Mouse (Mus musculus) kidney, postnatal 0 days (tissue): Measurements from ENCODE around the gene Scamp4. TPM values are rescaled to one million over a fixed set of nuclear protein-coding genes. Genes with fewer than 3 reads are reported as not detected.
A peak's percentile ranks its signal among the peaks of the same experiment; 100 is the strongest.

Experiments used
- ATAC-seq: fragments of 200-750 bp; cut with Nextera tagmentation; replicated peaks from 2 replicates; pipeline ENCODE4 v1.8.0; 2017; ENCODE audit warnings: low read depth, moderate number of reproducible peaks, moderate TSS enrichment, moderate library complexity; ENCODE audit not compliant: low FRiP score
- DNase-seq: peaks from one replicate; pipeline ENCODE4 v3.0.0-alpha.2; 2016; ENCODE audit warnings: low spot score
- H3K27ac ChIP-seq: fragments of 300-500 bp; sonication (generic); 2 replicates; pipeline ENCODE4 v1.5.1; 2014; ENCODE audit warnings: mild to moderate bottlenecking
- H3K27me3 ChIP-seq: fragments of 300-500 bp; sonication (generic); 2 replicates; pipeline ENCODE4 v1.6.1; 2014; ENCODE audit warnings: low read length, mixed read lengths; ENCODE audit not compliant: insufficient read depth
- H3K36me3 ChIP-seq: fragments of 300-500 bp; sonication (generic); 2 replicates; pipeline ENCODE4 v1.6.1; 2014; ENCODE audit warnings: low read length, mixed read lengths; ENCODE audit not compliant: insufficient read depth
- H3K4me1 ChIP-seq: fragments of 300-500 bp; sonication (generic); replicated peaks from 2 replicates; pipeline ENCODE4 v1.6.1; 2014; ENCODE audit warnings: antibody characterized with exemption, low read length, mixed read lengths; ENCODE audit not compliant: insufficient read depth
- H3K4me2 ChIP-seq: fragments of 300-500 bp; sonication (generic); 2 replicates; pipeline ENCODE4 v1.6.1; 2014; ENCODE audit warnings: mild to moderate bottlenecking, low read length, moderate library complexity, mixed read lengths
- H3K4me3 ChIP-seq: fragments of 300-500 bp; sonication (generic); replicated peaks from 2 replicates; pipeline ENCODE4 v1.5.1; 2014; ENCODE audit warnings: low read depth, low read length
- H3K9ac ChIP-seq: fragments of 300-500 bp; sonication (generic); 2 replicates; pipeline ENCODE4 v1.6.1; 2014; ENCODE audit warnings: low read depth, low read length
- H3K9me3 ChIP-seq: fragments of 300-500 bp; sonication (generic); replicated peaks from 2 replicates; pipeline ENCODE4 v1.6.1; 2016; ENCODE audit warnings: low read length, inconsistent platforms, mixed read lengths
- CTCF ChIP-seq: IDR thresholded peaks from 2 replicates; pipeline ENCODE4 v1.5.1; 2016; ENCODE audit warnings: antibody characterized with exemption, low read depth, mild to moderate bottlenecking, moderate library complexity
- WGBS: fragments of 180-500 bp; shearing (Covaris S2); extraction: QIAGEN DNeasy Blood & Tissue Kit; methylation state at CpG from one replicate; pipeline ENCODE4 v1.1.7; 2014; 5-methylcytosine and 5-hydroxymethylcytosine counted together
- polyA plus RNA-seq: library from polyadenylated mRNA; unstranded; fragments of >200 nt; fragmentation: Nextera tagmentation; extraction: Ambion mirVana; gene quantifications from 2 replicates; pipeline ENCODE4 v1.2.1, GENCODE M21; 2015

Scamp4 gene
- polyA plus RNA-seq, 1 experiment from 2014 or later, result 80.7 TPM

GRCm38 (mm10) chr10:80584642-80585552 lies 17.8 kb upstream of the Scamp4 start:
- DNase-seq (no peak), ATAC-seq (peak; percentile 16; the same call in 1 of the 2 replicates)
- Histone ChIP-seq H3K36me3 (peaks cover 19% of the 10 kb centered on the region; the same call in 1 of the 2 replicates), H3K4me1 (peaks cover 17% of the 10 kb centered on the region), H3K4me2 (peak overlapping the region; percentile 31; the same call in 1 of the 2 replicates), H3K27me3 (no peaks in the 10 kb centered on the region), H3K9me3 (no peaks in the 10 kb centered on the region), H3K4me3 (0 out of 2 replicates have a peak overlapping the region, but pooled peaks have one; percentile 5), H3K9ac (no peak overlapping the region), H3K27ac (peak overlapping the region; percentile 15; the same call in 1 of the 2 replicates)
- WGBS, result 71% methylated on average over 12 of the region's 12 CpGs
- TF ChIP-seq CTCF, result no peak

GRCm38 (mm10) chr10:80585581-80585980 lies 17.1 kb upstream of the Scamp4 start:
- ATAC-seq (no peak), DNase-seq (no peak)
- peaks cover 19% of the 10 kb centered on the region; the same call in 1 of the 2 replicates for H3K36me3 ChIP-seq
- peak overlapping the region; percentile 31 for H3K4me2 ChIP-seq
- no peaks in the 10 kb centered on the region for H3K9me3 ChIP-seq
- H3K4me3 ChIP-seq, result no peak overlapping the region
- WGBS, result 86% methylated on average over 8 of the region's 8 CpGs
- H3K9ac ChIP-seq, result no peak overlapping the region; the same call in 1 of the 2 replicates
- no peak for TF ChIP-seq CTCF
- H3K4me1 ChIP-seq, result peaks cover 17% of the 10 kb centered on the region
- H3K27me3 ChIP-seq, result no peaks in the 10 kb centered on the region
- H3K27ac ChIP-seq, result no peak overlapping the region

- Histone ChIP-seq H3K27ac (peak overlapping the region; percentile 77), H3K9ac (peak overlapping the region; percentile 51), H3K27me3 (no peaks in the 10 kb centered on the region), H3K4me2 (peak overlapping the region; percentile 31), H3K4me1 (peaks cover 17% of the 10 kb centered on the region), H3K9me3 (no peaks in the 10 kb centered on the region), H3K4me3 (peak overlapping the region; percentile 3; the same call in 1 of the 2 replicates), H3K36me3 (peaks cover 19% of the 10 kb centered on the region; the same call in 1 of the 2 replicates)
- TF ChIP-seq CTCF, result no peak
- WGBS, result 91% methylated on average over 46 of the region's 51 CpGs
- DNase-seq, result no peak
- no peak for ATAC-seq
Observed at GRCm38 (mm10) chr10:80586407-80587304, 16.0 kb upstream of the Scamp4 start.

- peak overlapping the region; percentile 3; the same call in 1 of the 2 replicates for H3K4me3 ChIP-seq
- peak overlapping the region; percentile 31; the same call in 1 of the 2 replicates for H3K4me2 ChIP-seq
Observed at GRCm38 (mm10) chr10:80587305-80587657, 15.4 kb upstream of the Scamp4 start.

GRCm38 (mm10) chr10:80589127-80589878 lies 13.4 kb upstream of the Scamp4 start:
- peaks cover 17% of the 10 kb centered on the region for H3K4me1 ChIP-seq
- DNase-seq, result no peak
- H3K27ac ChIP-seq, result peak overlapping the region; percentile 69
- TF ChIP-seq CTCF, result no peak
- no peaks in the 10 kb centered on the region for H3K9me3 ChIP-seq
- 10% methylated on average over 12 of the region's 12 CpGs for WGBS
- H3K9ac ChIP-seq, result peak overlapping the region; percentile 81
- H3K36me3 ChIP-seq, result peaks cover 12% of the 10 kb centered on the region; the same call in 1 of the 2 replicates
- no peak for ATAC-seq
- H3K4me3 ChIP-seq, result peak overlapping the region; percentile 79
- H3K27me3 ChIP-seq, result no peaks in the 10 kb centered on the region
- H3K4me2 ChIP-seq, result peak overlapping the region; percentile 80

More at GRCm38 (mm10) chr10:80587305-80587657, 15.4 kb upstream of the Scamp4 start:
- no peaks in the 10 kb centered on the region for H3K9me3 ChIP-seq
- no peaks in the 10 kb centered on the region for H3K27me3 ChIP-seq
- peaks cover 19% of the 10 kb centered on the region; the same call in 1 of the 2 replicates for H3K36me3 ChIP-seq
- 0 out of 2 replicates have a peak overlapping the region, but pooled peaks have one; percentile 51 for H3K9ac ChIP-seq
- 58% methylated on average over 4 of the region's 4 CpGs for WGBS
- no peak for TF ChIP-seq CTCF
- DNase-seq (peak; percentile 61), ATAC-seq (no peak)
- H3K4me1 ChIP-seq, result peaks cover 17% of the 10 kb centered on the region
- peak overlapping the region; percentile 77 for H3K27ac ChIP-seq
